Mouse (Mus musculus) spleen, adult 18-20 months (tissue): Measurements from ENCODE around the gene Gm20937.
"Not testable (repeated sequence)": the region's sequence is repeated elsewhere in the genome, so short reads cannot be mapped to it uniquely, and the experiment has no call there.

Experiments
- DNase-seq, 2 experiments: peaks; one replicate each; pipeline ENCODE4 v3.0.0; 2022; ENCODE audit warnings: mixed read lengths in 2 of 2

Gene Gm20937

GRCm38 (mm10) chrY:68294798-68295197 lies at the start of gene Gm20937:
TSS of gene Gm20937 (minus strand) at chrY:68294898.
- DNase-seq, result not testable (repeated sequence)
